Mouse (Mus musculus) hindbrain, embryonic 13.5 days (tissue): ENCODE measurements at regions not wholly inside any gene's neighbourhood (a gene's known extent, or its start where the extent isn't known, plus 50 kb on each side); places are given as distances from the start of the nearest gene placed in this dataset.

ENCODE experiments used
- ATAC-seq: fragments of 200-750 bp; cut with Nextera tagmentation; 2 replicates; pipeline ENCODE4 v1.8.0; 2017; ENCODE audit warnings: moderate TSS enrichment; ENCODE audit not compliant: low FRiP score
- H3K27ac ChIP-seq: fragments of 300-500 bp; sonication (generic); 2 replicates; pipeline ENCODE4 v1.5.1; 2015; ENCODE audit warnings: inconsistent platforms, mild to moderate bottlenecking, moderate library complexity
- H3K27me3 ChIP-seq: fragments of 300-500 bp; sonication (generic); 2 replicates; pipeline ENCODE4 v1.6.1; 2015; ENCODE audit warnings: mild to moderate bottlenecking, inconsistent platforms
- H3K36me3 ChIP-seq: fragments of 300-500 bp; sonication (generic); 2 replicates; pipeline ENCODE4 v1.6.1; 2015; ENCODE audit warnings: mild to moderate bottlenecking, inconsistent platforms
- H3K4me1 ChIP-seq: fragments of 300-500 bp; sonication (generic); replicated peaks from 2 replicates; pipeline ENCODE4 v1.6.1; 2015; ENCODE audit warnings: inconsistent platforms
- H3K4me2 ChIP-seq: fragments of 300-500 bp; sonication (generic); 2 replicates; pipeline ENCODE4 v1.6.1; 2015; ENCODE audit warnings: inconsistent platforms, mild to moderate bottlenecking, moderate library complexity
- H3K4me3 ChIP-seq: fragments of 300-500 bp; sonication (generic); 2 replicates; pipeline ENCODE4 v1.5.1; 2015; ENCODE audit warnings: mild to moderate bottlenecking, inconsistent platforms
- H3K9ac ChIP-seq: fragments of 300-500 bp; sonication (generic); 2 replicates; pipeline ENCODE4 v1.6.1; 2015; ENCODE audit warnings: mild to moderate bottlenecking, inconsistent platforms
- H3K9me3 ChIP-seq: fragments of 300-500 bp; sonication (generic); 2 replicates; pipeline ENCODE4 v1.6.1; 2016; ENCODE audit warnings: inconsistent platforms
- WGBS: fragments of 180-500 bp; shearing (Covaris S2); methylation state at CpG from one replicate; pipeline ENCODE4 v1.1.7; 2015; 5-methylcytosine and 5-hydroxymethylcytosine counted together

GRCm38 (mm10) chr12:46197482-46198101 is 621.1 kb downstream of the Nova1 start:
- no peaks in the 10 kb centered on the region for H3K27me3 ChIP-seq
- no peaks in the 10 kb centered on the region for H3K36me3 ChIP-seq
- H3K9me3 ChIP-seq, result no peaks in the 10 kb centered on the region
- H3K4me1 ChIP-seq, result no peaks in the 10 kb centered on the region
- 55% methylated on average over 2 of the region's 2 CpGs for WGBS
- H3K27ac ChIP-seq, result no peak overlapping the region
- ATAC-seq, result no peak
- no peak overlapping the region for H3K9ac ChIP-seq
- H3K4me2 ChIP-seq, result no peak overlapping the region
- H3K4me3 ChIP-seq, result no peak overlapping the region

GRCm38 (mm10) chr12:46194173-46194572 is 624.6 kb downstream of the Nova1 start:
- Histone ChIP-seq H3K9ac (no peak overlapping the region), H3K36me3 (no peaks in the 10 kb centered on the region), H3K4me1 (no peaks in the 10 kb centered on the region), H3K27ac (no peak overlapping the region), H3K4me2 (no peak overlapping the region), H3K27me3 (no peaks in the 10 kb centered on the region), H3K4me3 (no peak overlapping the region), H3K9me3 (no peaks in the 10 kb centered on the region)
- ATAC-seq, result no peak
- 95% methylated on average over 1 of the region's 1 CpGs for WGBS
